Mouse (Mus musculus): Measurements from ENCODE around the gene Zfp663.

Zfp663 gene

DNA sequence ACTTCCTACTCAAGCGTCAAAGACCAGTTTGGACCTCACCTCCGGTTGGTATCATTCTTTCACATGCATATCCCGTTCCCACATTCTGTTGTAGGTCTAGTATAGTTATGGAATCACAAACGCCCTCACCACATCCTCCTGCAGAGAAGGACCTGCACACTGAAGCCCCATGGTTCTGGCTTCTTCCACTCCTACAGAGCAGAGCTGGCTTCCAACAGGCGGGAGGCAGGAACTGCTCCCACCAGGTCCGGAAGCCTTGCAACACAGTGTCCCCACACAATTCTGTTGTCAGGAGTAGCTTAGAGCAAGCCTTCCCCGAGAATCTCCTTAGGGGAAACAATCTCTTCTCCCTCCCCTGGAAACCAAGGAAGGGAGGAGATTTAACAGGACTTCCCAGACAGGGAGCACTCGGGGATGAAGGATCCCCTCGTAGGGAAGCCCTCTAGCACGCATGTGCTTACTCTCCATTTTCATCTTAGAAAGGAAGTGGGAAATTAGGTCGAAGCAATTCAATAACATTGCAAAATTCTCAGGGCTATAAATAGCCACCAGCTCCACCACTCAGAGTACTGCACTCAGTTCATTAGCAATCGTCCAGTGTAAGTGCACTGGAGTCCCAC, 47.9 kb downstream of the Zfp663 start:
- DNase-seq (ENCODE audit: low spot score), result no peak

DNA sequence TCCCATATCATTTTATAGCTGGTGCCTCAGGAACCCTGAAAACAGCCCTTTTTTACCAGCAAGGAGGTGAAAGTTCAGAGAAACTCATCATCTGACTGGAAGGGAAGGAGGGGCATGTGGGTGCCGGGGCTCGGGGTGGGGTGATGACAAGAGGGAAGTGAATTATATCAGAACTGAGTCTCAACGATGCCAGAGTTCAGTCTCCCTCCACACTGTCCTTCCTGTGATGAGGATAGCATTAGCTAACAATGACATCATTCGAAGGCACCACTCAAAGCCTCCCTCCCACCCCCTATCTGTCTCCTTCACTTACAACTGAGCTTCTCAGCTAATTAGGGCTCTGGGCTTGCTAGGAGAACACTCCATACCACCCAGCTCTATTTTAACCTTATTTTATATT, 49.0 kb downstream of the Zfp663 start:
- no peak for DNase-seq (ENCODE audit: low spot score)

DNA sequence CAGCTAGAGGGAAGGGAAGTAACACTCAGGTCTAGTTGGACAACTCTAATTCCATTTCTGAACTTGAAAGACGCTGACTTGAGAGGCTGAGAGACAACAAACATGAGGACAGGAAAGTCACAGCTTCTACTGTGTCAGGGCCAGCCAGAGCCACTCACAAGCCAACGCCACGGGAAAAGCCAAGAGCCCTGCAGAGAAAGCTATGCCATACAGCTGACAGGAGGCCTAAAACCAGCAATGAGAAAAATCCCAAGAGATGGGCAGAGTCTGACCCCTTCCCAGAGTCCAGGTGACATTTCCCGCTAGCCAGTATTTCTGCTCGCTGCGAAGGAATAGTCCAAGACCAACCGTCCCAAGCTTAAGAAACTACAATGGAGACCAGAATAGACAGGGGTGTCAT, 49.6 kb downstream of the Zfp663 start:
- no peak for DNase-seq (ENCODE audit: low spot score)

DNA sequence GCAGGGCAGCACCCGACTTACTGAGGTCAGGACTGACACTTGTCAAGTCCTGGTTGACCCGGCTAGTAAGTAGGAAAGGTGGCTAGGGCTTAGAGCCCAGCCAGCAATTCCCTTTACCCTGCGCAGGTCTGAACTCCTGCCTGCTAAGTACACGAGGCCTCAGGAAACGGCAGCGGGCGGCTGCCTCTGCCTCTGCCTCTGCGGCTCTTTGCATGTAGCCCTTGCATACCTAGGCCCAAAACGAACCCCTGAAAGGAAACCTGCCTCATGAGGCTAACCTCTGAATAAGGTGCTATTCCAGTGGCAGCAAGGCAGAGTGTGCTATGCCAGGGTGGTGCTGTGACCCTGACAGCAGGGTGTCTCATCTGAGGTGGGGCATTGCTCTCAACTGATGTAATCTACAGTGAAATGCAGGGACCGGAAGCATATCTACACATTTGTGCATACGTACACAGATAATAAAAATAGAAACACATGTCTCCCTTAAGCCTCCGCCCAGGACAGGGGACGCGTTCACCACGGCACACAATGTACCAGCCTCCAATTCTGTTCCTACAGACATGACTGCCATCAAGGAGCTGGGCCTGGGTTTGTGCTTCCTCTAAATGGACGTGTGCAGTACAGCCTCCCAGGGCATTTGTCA, 50.8 kb downstream of the Zfp663 start:
- DNase-seq (ENCODE audit: low spot score), result no peak

DNA sequence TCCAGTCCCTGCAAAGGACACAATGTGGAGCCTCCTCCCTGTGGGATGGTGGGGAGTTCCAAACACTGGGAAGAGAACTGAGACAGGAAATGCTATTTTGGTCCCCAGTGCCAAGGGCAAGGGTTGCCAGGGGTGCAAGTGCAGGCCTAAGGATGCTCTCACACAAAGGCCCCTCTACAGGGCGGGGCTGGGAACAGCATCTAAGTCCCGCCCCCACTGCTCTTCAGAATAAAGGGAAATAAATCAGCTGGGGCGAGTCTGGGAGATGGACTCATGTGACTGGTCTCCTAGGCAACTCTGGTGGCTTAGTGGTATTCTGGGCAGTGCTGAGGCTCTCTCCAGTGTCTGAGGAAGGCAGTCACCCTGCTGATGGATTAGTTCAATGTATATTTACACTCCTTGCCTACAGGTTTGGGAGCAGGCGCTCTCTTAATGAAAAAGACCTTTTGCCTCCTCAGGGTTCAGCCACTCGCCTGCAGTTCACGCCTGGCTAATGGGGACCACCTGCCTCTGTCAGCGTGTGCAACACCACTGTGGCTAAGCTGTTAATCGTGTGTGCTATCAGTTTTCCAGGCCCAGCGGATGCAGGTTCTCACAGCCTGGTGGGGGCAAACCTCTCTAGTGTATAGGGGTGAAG, 51.6 kb downstream of the Zfp663 start:
- DNase-seq (ENCODE audit: low spot score), result no peak

DNA sequence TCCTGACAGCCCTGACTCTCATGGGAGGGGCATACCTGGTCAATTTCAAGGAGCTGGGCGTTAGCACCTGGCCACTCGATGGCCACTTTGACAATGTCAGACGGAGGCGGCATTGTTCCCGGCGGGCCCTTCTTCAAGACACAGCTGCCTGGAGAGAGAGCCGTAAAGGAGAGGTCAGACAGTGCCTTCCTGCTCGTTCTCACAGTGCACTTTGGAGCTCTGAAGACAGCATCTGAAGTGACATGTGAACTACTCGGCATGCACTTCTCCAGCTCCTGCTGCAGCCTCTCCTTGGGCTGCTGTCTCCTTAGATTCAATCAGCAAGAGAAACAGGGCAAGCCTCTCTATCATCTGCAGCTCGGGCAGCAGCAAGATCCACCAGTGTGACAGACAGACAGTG, 52.3 kb downstream of the Zfp663 start:
- no peak for DNase-seq (ENCODE audit: low spot score)

DNA sequence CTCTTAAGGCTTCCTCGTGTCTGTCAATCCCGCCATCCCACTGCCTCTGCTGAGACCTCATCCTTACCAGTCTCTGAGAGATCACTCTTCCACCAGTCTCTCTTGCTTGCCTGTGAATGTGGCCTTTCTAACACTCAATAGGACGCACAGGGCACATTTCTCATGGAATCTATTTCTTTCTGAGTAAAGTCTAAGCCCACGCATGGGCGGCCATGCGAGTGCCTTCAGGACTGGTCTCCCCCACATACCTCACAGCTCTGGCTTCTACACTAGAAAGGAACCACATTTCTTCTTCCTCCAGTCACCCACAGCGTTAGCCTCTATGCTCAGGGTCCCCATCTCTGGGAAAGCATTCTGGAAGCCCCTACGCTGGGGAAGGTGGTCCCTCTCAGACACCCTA, 54.3 kb downstream of the Zfp663 start:
- no peak for DNase-seq (ENCODE audit: low spot score)

DNA sequence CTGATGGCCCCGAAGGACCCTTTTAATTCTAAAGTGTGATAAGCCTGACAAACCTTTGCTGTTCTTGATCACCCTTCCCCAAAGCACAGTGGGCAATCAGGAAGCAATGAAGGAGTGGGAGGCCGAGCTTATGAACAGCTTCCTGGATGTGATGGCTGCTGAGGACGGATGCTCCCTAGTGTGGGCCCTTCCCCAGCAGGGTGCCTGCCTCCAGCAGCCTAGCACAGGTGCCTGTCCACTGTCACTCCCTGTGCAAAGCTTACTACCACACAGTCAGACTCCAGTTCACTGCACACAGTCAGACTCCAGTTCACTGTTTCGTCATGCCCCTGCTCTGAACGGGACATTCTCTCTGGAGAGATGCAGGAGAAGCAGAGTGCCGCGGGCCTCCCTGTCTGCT, 56.1 kb downstream of the Zfp663 start:
- no peak for DNase-seq (ENCODE audit: low spot score)

DNA sequence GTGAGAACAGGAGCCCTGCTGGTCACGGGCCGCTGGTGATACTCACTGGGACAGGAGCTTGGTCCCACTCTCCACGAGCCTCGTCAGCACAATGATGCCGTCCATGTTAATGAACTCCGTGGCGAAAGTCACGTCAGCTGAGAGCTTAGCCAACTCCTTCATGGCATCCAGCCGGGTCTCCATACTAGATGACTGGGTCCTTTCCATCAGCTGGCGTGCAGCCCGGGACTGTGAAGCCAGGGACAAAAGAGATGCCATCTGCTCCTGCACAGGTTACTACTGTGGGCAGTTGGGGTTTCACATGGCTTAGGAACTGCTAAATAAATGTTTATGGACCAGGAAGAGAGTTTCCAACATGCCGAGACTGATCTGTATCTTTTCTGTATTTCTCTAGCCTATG, 57.0 kb downstream of the Zfp663 start:
- DNase-seq (ENCODE audit: low spot score), result no peak

DNA sequence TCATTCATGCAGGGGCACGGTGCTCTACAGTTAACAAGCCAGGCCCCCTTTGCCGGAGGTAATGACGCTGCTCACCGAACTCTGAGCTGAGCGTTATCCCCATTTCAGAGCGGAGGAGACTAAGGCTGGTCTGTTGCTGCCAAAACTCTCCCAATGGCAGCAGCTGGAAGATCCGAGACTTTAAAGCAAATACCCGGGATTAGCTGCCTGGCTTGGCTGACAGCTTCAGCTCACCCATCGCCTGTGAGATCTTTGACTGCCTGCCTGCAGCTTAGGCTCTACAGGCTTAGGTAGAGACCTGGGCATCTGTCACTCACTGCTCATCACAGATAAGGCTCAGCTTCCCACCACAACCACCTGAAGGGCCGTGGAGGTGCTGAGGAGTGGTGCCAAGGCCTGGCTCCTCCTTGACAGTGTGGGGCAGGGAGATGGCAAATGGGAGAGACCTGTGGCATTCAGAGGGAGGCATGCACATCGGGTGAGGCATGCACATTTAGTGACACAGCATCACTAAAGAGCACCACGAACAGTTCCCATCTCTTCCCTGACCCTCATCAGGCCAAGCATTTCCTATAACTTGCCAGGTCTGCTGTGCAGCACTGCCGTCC, 57.6 kb downstream of the Zfp663 start:
- DNase-seq (ENCODE audit: low spot score), result no peak

DNA sequence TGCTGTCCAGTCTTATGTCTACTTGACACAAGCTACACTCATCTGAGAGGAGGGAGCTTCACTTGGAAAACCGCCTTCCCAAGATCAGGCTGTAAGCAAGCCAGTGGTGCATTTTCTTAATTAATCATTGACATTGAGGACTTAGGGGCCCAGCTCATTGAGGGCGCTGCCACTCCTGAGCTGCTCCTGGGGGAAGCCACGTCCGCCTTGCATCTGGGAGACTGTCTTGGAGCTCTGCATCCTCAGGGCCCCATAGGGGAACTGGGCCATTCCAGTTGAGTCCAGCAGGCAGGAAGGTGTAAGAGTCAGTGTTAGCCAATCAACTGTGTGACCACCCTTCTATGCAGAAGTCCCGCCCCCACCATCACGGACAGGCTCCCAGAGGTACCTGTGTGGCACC, 60.7 kb downstream of the Zfp663 start:
- no peak for DNase-seq (ENCODE audit: low spot score)

DNA sequence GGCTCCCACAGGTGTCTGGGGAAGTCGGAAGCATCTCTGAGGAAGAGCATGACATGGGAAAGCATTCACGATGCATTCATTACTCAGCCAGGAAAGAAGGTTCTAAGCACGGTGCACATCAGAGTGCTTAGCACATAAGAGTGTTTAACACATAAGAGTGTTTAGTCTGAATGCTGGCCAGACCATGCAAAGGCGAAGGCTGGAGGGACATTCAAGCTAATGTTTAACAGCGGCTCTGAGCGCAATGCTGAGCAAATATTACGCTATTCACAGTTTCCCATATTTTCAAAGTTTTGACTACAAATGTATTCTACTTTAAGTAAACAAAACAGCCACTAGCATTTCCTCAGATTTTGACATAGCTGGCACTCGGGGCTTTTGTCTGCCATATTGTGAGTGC, 63.1 kb downstream of the Zfp663 start:
- no peak for DNase-seq (ENCODE audit: low spot score)

DNA sequence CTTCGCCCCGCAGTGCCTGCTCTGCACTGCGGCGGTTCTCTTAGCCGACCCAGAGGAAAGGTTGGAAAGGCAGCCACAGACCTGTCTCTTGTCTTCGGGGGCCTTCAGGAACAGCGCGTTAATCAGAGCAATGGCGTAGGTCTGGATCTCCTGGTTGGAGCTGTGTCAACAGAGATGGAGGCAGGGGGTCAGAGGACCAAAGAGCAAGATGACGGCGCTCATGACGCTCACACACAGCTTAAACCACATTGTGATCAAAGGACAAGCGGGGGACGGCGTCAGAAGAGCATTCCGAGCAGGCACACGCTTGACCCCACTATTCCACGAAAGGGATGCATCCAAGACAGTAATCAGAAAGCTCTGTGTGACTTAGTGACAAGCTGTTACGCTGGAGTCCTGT, 63.7 kb downstream of the Zfp663 start:
- no peak for DNase-seq (ENCODE audit: low spot score)

DNA sequence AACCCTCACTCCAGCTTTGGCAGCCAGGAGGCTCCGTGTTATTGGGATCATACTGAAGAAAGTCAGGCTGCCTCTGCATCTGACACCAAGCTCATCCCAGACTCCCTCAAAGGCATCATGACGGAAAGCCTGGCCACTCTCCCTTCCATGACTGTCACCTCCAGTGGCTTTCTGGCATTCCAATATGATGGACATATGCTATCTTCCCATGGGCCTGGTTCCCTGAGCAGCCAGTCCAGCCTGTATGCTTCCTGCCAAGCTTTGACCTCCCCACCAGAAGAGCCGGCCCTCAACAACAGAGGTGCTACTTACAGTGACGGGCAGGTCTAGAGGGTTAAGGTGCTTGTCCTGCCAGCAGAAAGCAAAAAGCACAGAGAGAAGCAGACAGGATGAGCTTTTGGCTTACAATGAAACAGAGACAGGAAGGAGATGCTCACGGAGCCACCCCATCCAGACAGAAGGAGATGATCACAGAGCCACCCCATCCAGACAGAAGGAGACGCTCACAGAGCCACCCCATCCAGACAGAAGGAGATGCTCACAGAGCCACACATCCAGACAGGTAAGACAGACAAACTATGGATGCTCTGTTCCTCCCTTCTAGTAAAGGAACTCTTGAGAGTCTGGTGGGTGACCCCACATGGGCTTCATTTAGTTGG, 65.0 kb downstream of the Zfp663 start:
- no peak for DNase-seq (ENCODE audit: low spot score)

DNA sequence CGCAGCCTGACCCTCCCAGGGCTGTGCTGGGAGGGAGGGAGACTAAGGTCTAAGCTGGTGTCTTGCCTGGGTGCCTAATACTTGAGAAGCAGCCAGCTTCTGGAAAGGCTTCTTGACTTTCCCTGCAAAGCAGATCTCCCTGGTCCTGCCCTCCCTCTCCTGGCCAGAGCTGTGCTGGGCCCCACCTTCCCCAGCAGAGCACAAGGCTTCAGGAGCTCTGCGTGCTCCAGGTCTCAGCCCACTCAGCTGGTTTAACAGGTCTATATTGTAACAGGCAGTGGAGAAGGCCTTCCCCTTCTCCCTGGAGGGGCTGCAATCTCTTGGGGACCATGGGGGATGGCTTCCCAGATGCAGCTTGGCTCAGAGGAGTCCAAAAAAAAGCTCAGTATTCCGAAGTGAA, 67.1 kb downstream of the Zfp663 start:
- no peak for DNase-seq (ENCODE audit: low spot score)

Measured in ovary, postnatal 14 days (tissue).